Mouse (Mus musculus) lung, postnatal 36 days (tissue): ENCODE data around the gene Pus1.
"Not testable (repeated sequence)": the region's sequence is repeated elsewhere in the genome, so short reads cannot be mapped to it uniquely, and the experiment has no call there.

Source experiments
- DNase-seq: peaks from one replicate; pipeline ENCODE4 v3.0.0; 2022; ENCODE audit warnings: mixed read lengths

Pus1 gene

GRCm38 (mm10) chr5:110780761-110781528 is 486 bp upstream of the Pus1 start:
- DNase-seq = no peak

GRCm38 (mm10) chr5:110779276-110779997 is 1.0 kb downstream of the Pus1 start:
- no peak for DNase-seq

GRCm38 (mm10) chr5:110778263-110778662 is 2.2 kb downstream of the Pus1 start:
- DNase-seq = no peak

DNA sequence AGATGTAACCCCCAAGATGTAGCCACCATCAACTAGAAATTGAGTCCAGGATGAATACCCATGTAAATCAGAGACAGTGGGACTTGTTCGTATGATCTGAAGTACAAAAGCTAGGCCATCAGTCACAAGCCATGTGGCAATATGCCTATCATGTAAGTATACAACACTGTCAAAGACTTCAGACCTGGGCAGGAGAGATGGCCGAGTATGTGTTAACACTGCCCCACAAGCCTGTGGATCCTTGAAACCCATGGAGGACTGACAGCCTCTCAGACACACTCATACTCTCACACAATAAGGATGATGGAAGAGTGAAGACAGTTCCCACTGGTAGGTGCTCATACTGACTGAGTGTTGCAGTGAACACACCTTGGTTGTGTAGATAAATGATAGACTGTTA is 4.3 kb downstream of the Pus1 start:
- no peak for DNase-seq

DNA sequence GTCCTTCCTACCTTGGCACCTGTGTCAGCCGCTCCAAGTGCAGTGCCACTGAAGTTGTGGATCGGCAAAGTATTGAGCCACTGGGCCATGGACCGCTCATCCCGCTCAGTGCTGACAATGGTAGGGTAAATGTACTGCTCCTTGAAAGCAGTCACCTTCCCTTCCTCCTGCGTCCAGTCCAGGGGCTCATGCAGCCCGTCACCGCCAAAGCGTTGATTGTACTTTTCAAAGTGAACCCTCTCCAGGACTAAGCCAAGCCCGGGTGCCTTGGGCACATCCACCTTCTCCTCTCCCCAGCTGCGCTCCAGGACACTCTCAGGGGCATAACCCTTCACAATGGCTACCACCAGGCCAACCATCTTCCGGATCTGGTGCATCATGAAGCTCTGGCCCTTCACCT is 5.9 kb downstream of the Pus1 start:
- no peak for DNase-seq

- DNase-seq = not testable (repeated sequence)
These were observed 7.5 kb downstream of the Pus1 start for GRCm38 (mm10) chr5:110772945-110773344.

- peak; percentile 99 for DNase-seq
These were observed 9.9 kb downstream of the Pus1 start, which contains the start of gene Ep400 for GRCm38 (mm10) chr5:110770448-110771158. TSS of gene Ep400 (minus strand) at chr5:110770717.

DNA sequence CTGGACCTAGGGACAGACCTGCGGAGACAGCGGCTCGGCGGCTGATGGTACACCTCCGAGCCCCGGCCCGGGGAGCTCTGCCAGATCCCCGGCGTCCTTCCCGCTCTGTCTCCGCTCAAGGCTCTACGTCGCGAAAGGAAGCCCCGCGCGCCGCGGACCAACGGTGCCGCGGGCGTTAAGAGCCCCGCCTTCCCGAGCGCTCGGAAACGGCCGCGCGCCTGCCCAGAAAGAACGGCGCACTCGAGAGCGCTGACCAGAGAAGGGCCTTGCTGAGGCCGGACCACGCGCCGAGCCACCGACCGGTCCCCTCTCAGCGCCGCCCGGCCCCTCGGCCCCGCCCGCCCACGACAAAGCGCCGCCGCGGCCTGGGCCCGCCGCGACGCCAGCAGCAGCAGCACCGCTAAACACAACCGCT is 10.4 kb downstream of the Pus1 start:
- peak; percentile 47 for DNase-seq

DNA sequence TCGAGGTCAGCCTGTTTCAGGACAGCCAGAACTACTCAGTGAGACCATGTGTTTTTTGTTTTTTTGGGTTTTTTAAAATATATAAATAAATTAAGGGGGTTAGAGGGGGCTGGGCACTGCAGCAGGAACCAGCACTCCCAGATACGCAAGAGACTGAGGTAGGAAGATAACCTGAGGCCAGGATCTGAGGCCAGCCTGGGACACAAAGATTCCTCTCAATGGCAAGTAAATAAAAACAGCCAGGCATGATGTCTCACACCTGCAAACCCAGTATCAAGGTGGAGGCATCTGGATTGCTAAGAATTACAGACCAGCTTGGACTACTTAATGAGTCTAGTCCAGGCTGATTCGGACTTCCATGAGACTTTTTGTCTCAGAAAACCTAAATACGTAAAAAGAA is 11.2 kb downstream of the Pus1 start:
- no peak for DNase-seq

GRCm38 (mm10) chr5:110763890-110764289 is 16.6 kb downstream of the Pus1 start:
- DNase-seq = no peak

DNA sequence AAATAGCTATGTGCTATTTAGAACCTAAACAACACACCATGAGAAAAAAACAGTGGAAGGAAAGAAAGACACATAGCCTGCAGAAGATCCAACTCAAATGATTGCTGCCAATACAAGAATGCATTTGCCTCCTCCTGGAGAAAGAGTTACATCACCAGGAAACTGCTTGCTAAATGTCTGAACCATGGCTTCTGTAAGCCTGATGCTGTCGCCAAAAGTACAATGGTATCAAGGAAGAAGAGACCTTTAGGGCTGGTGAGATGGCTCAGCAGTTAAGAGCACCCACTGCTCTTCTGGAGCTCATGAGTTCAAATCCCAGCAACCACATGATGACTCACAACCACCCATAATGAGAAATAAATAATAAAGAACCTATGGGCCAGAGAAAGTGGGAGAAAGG is 35.4 kb downstream of the Pus1 start:
- no peak for DNase-seq

DNA sequence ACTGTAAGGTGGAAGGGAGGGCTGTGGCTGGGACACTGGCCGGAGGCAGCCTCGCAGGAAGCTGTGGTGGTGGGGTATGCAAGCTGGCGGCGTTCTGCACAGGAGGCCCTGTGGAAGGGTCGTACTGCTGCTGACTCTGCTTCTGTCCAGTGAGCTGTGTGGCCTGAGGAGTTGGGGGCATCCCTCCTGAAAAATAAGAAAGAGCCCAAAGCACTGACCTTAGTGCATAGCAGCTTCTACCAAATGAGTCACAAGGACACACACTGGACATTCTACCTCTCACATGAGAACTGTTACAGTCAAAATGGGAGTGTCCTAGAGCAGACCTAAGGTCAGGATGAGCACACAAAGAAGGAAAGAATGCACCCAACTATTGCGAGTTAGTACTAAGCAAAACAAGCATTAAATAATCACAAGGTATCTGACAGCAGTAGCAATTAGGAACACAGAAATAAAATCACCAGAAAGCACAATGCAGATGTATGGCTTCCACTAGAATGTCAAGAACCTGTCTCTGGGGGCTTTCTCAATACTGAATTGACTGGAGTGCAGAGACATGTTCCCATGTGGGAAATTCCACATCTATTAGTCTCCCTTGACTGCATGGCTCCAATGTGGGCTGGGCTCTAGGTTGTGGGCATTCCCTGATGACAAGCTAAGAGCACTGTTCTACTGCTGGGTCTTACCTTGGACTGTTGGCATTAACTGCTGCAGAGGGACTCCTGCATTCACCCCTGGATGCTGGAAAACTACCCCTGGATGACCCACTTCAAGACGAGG is 40.8 kb downstream of the Pus1 start:
- no peak for DNase-seq

DNA sequence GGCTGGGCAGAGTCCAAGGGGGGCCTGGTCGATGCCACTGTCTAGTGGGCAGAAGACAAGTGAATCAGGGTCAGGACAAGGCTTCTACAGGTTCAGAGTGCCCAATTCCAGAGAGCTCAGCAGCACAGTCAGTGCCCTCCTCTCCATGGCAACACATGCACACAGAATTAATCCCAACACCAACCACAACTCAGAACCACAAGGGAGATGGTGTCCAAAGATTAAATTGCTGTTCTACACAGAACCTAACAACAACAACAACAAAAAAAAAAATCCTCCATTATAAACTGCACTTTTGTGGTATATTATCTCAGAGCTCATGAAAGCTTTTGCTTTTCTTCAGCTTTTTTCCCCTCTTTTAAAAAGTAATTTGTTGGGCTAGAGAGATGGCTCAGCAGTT is 44.9 kb downstream of the Pus1 start:
- no peak for DNase-seq

- DNase-seq = no peak
These were observed 47.1 kb downstream of the Pus1 start for GRCm38 (mm10) chr5:110733231-110733823.

DNA sequence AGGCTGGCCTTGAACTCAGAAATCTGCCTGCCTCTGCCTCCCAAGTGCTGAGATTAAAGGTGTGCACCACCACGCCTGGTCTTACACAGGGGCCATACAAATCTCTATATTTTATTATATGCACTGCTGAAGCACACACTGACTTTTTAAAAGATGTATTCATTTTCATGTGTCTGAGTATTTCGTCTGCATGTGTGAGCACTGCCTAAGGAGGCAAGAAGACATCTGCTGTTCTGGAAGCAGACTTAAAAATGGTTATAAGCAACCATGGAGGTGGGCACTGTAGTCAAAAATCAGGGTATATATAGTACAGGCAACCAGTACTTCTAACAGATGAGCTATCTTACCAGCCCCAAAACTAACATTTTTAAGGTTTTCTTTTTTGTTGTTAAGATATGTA is 49.2 kb downstream of the Pus1 start:
- DNase-seq = no peak

DNA sequence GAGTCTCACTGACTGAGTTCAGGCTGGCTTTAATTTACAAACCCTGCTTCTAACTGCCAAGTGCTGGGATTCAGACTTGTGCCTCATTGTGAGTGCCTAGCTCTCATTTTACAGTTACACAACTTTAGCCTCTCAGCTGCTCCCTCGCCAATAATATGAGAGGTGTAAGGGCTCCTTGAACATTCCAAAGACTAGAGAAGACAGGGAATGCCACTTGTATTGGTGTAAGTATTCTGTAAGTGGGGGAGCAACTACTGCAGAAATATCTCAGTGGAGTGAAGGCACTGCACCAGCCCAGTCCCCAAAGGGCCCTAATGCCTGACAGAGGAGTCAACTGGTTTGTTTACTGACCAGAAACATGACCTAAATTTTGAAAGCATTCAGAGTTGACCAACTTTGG is 52.6 kb downstream of the Pus1 start:
- DNase-seq = peak; percentile 79
